Mouse (Mus musculus) liver, adult 2 months (tissue): Measurements from ENCODE around the gene Fgd3. TPM values are rescaled to one million over a fixed set of nuclear protein-coding genes. Genes with fewer than 3 reads are reported as not detected.

Source experiments
- DNase-seq: peaks from one replicate; pipeline ENCODE4 v3.0.0-alpha.2; 2011; ENCODE audit warnings: low read depth, low spot score; ENCODE audit errors: extremely low read depth
- H3K27ac ChIP-seq: fragments of 200-500 bp; replicated peaks from 2 replicates; pipeline ENCODE4 v1.5.1; 2012; ENCODE audit warnings: low read depth, mild to moderate bottlenecking, control low read depth, inconsistent platforms, low read length; ENCODE audit not compliant: insufficient read depth
- H3K27me3 ChIP-seq: fragments of 200-500 bp; 2 replicates; pipeline ENCODE4 v1.6.1; 2012; ENCODE audit warnings: mild to moderate bottlenecking, moderate library complexity, low read length, inconsistent platforms; ENCODE audit not compliant: control insufficient read depth, insufficient read depth
- H3K36me3 ChIP-seq: fragments of 200-500 bp; 2 replicates; pipeline ENCODE4 v1.6.1; 2012; ENCODE audit warnings: low read length, inconsistent platforms; ENCODE audit not compliant: control insufficient read depth, insufficient read depth
- H3K4me1 ChIP-seq: fragments of 200-500 bp; 2 replicates; pipeline ENCODE4 v1.6.1; 2011; ENCODE audit warnings: low read length; ENCODE audit not compliant: control insufficient read depth, insufficient read depth
- H3K4me3 ChIP-seq: fragments of 200-500 bp; 2 replicates; pipeline ENCODE4 v1.5.1; 2011; ENCODE audit warnings: low read depth, mild to moderate bottlenecking, control low read depth, low read length, moderate library complexity; ENCODE audit not compliant: insufficient read depth
- H3K79me2 ChIP-seq: fragments of 200-500 bp; 2 replicates; pipeline ENCODE4 v1.6.1; 2012; ENCODE audit warnings: inconsistent platforms, mild to moderate bottlenecking, low read length, moderate library complexity; ENCODE audit not compliant: control insufficient read depth, insufficient read depth
- H3K9ac ChIP-seq: fragments of 200-500 bp; 2 replicates; pipeline ENCODE4 v1.6.1; 2012; ENCODE audit warnings: low read depth, mild to moderate bottlenecking, control low read depth, inconsistent platforms, low read length
- CTCF ChIP-seq: fragments of 200-500 bp; IDR thresholded peaks from 2 replicates; pipeline ENCODE4 v1.5.1; 2011; ENCODE audit warnings: low read depth, low read length, control low read depth
- POLR2A ChIP-seq: fragments of 200-500 bp; IDR thresholded peaks from 2 replicates; pipeline ENCODE4 v1.6.1; 2011; ENCODE audit warnings: low read length, control low read depth; ENCODE audit not compliant: insufficient read depth; ENCODE audit errors: extremely low read depth
- WGBS: fragments of 180-500 bp; shearing (Covaris S2); methylation state at CpG from one replicate; pipeline ENCODE4 v1.1.7; 2018; 5-methylcytosine and 5-hydroxymethylcytosine counted together
- polyA plus RNA-seq: library from polyadenylated mRNA; depleted of rRNA; stranded (reverse); fragments of >200 nt; gene quantifications from 2 replicates; pipeline ENCODE4 v1.2.3, GENCODE M21; 2012
- total RNA-seq: library from RNA; depleted of rRNA; stranded (reverse); fragments of >200 nt; gene quantifications from 2 replicates; pipeline ENCODE4 v1.2.3, GENCODE M21; 2014

The Fgd3 gene
- total and polyA plus RNA-seq, 2 experiments = 0.51 to 0.65 TPM

- Histone ChIP-seq H3K9ac (no peak overlapping the region), H3K27me3 (no peaks in the 10 kb centered on the region), H3K4me3 (no peak overlapping the region), H3K79me2 (peaks cover 57% of the 10 kb centered on the region), H3K36me3 (no peaks in the 10 kb centered on the region), H3K4me1 (peaks cover 11% of the 10 kb centered on the region), H3K27ac (no peak overlapping the region)
- TF ChIP-seq POLR2A (no peak), CTCF (no peak)
- 59% methylated on average over 8 of the region's 8 CpGs for WGBS
- DNase-seq = no peak
Observed at GRCm38 (mm10) chr13:49344567-49344966, 24.5 kb upstream of the Fgd3 start.

- DNase-seq = no peak
- Histone ChIP-seq H3K4me1 (peaks cover 10% of the 10 kb centered on the region), H3K27ac (no peak overlapping the region), H3K36me3 (no peaks in the 10 kb centered on the region), H3K79me2 (peaks cover 47% of the 10 kb centered on the region), H3K9ac (no peak overlapping the region), H3K4me3 (peak overlapping the region; percentile 91), H3K27me3 (no peaks in the 10 kb centered on the region)
- TF ChIP-seq CTCF = no peak
- TF ChIP-seq POLR2A = no peak
Observed at GRCm38 (mm10) chr13:49342723-49343100, 22.6 kb upstream of the Fgd3 start.

- H3K9ac ChIP-seq = peak overlapping the region; percentile 87
- no peak overlapping the region for H3K27ac ChIP-seq
- peak overlapping the region; percentile 91 for H3K4me3 ChIP-seq
- no peaks in the 10 kb centered on the region for H3K36me3 ChIP-seq
- H3K79me2 ChIP-seq = peaks cover 42% of the 10 kb centered on the region
- TF ChIP-seq CTCF (no peak), POLR2A (no peak)
- no peaks in the 10 kb centered on the region for H3K27me3 ChIP-seq
- 16% methylated on average over 25 of the region's 25 CpGs for WGBS
- DNase-seq = no peak
- H3K4me1 ChIP-seq = peaks cover 10% of the 10 kb centered on the region
Observed at GRCm38 (mm10) chr13:49341831-49342722, 22.0 kb upstream of the Fgd3 start.

- Histone ChIP-seq H3K4me1 (peaks cover 10% of the 10 kb centered on the region), H3K9ac (peak within 1 kb of the TSS; percentile 87), H3K36me3 (no peaks in the 10 kb centered on the region), H3K79me2 (peaks cover 38% of the 10 kb centered on the region), H3K27ac (peak within 1 kb of the TSS; percentile 24), H3K27me3 (no peaks in the 10 kb centered on the region), H3K4me3 (peak within 1 kb of the TSS; percentile 91)
- TF ChIP-seq POLR2A (peak; percentile 43; the same call in 1 of the 2 replicates), CTCF (no peak)
- WGBS = under 1% methylated on average over 70 of the region's 74 CpGs
- DNase-seq = peak; percentile 95
Observed at GRCm38 (mm10) chr13:49341012-49341830, 21.1 kb upstream of the Fgd3 start, which contains the start of gene Bicd2. Bicd2 (plus strand) TSS chr13:49341585.

- peak; percentile 23 for DNase-seq
- Histone ChIP-seq H3K36me3 (no peaks in the 10 kb centered on the region), H3K4me3 (no peak overlapping the region; the same call in 1 of the 2 replicates), H3K79me2 (peaks cover 18% of the 10 kb centered on the region), H3K27ac (no peak overlapping the region), H3K4me1 (peaks cover 7% of the 10 kb centered on the region), H3K9ac (no peak overlapping the region), H3K27me3 (no peaks in the 10 kb centered on the region)
- 68% methylated on average over 7 of the region's 7 CpGs for WGBS
- TF ChIP-seq POLR2A (no peak), CTCF (peak; percentile 85)
Observed at GRCm38 (mm10) chr13:49338893-49339546, 18.9 kb upstream of the Fgd3 start.
